Mouse (Mus musculus) forebrain, postnatal 0 days (tissue): ENCODE data around the gene Snupn. TPM values are rescaled to one million over a fixed set of nuclear protein-coding genes. Genes with fewer than 3 reads are reported as not detected.

Source experiments
- ATAC-seq: fragments of 200-750 bp; cut with Nextera tagmentation; 2 replicates; pipeline ENCODE4 v1.8.0; 2017; ENCODE audit warnings: mild to moderate bottlenecking, moderate library complexity
- DNase-seq: peaks from one replicate; pipeline ENCODE4 v3.0.0-alpha.2; 2015
- H3K27ac ChIP-seq: fragments of 300-500 bp; sonication (generic); 2 replicates; pipeline ENCODE4 v1.5.1; 2014; ENCODE audit warnings: low read depth, mild to moderate bottlenecking, antibody characterized with exemption, low read length, moderate library complexity, mixed read lengths
- H3K27me3 ChIP-seq: fragments of 300-500 bp; sonication (generic); 2 replicates; pipeline ENCODE4 v1.6.1; 2014; ENCODE audit warnings: mild to moderate bottlenecking, low read length, mixed read lengths; ENCODE audit not compliant: insufficient read depth
- H3K36me3 ChIP-seq: fragments of 300-500 bp; sonication (generic); 2 replicates; pipeline ENCODE4 v1.6.1; 2014; ENCODE audit warnings: mild to moderate bottlenecking, moderate library complexity; ENCODE audit not compliant: insufficient read depth
- H3K4me1 ChIP-seq: fragments of 300-500 bp; sonication (generic); 2 replicates; pipeline ENCODE4 v1.6.1; 2014; ENCODE audit warnings: antibody characterized with exemption; ENCODE audit not compliant: insufficient read depth
- H3K4me2 ChIP-seq: fragments of 300-500 bp; sonication (generic); 2 replicates; pipeline ENCODE4 v1.6.1; 2014; ENCODE audit warnings: low read depth, mild to moderate bottlenecking, moderate library complexity
- H3K4me3 ChIP-seq: fragments of 300-500 bp; sonication (generic); 2 replicates; pipeline ENCODE4 v1.5.1; 2014; ENCODE audit warnings: low read depth, low read length, mixed read lengths
- H3K9ac ChIP-seq: fragments of 300-500 bp; sonication (generic); 2 replicates; pipeline ENCODE4 v1.6.1; 2014; ENCODE audit warnings: mild to moderate bottlenecking
- H3K9me3 ChIP-seq: fragments of 300-500 bp; sonication (generic); 2 replicates; pipeline ENCODE4 v1.6.1; 2016; ENCODE audit warnings: low read length
- CTCF ChIP-seq: sonication (generic); IDR thresholded peaks from 2 replicates; pipeline ENCODE4 v1.5.1; 2016; ENCODE audit warnings: antibody characterized with exemption, control low read depth, low read depth
- WGBS: fragments of 180-500 bp; shearing (Covaris S2); extraction: QIAGEN DNeasy Blood & Tissue Kit; methylation state at CpG from one replicate; pipeline ENCODE4 v1.1.7; 2014; 5-methylcytosine and 5-hydroxymethylcytosine counted together
- polyA plus RNA-seq: library from polyadenylated mRNA; unstranded; fragments of >200 nt; fragmentation: Nextera tagmentation; extraction: Ambion mirVana; gene quantifications from 2 replicates; pipeline ENCODE4 v1.2.1, GENCODE M21; 2015
- total RNA-seq: library from RNA; depleted of rRNA; stranded (reverse); fragments of >200 nt; gene quantifications from 2 replicates; pipeline ENCODE4 v1.2.3, GENCODE M21; 2014

Gene Snupn
- total and polyA plus RNA-seq, 2 experiments from 2014 or later = 21.4 to 23.2 TPM

GRCm38 (mm10) chr9:56953562-56953961, 2.9 kb downstream of the Snupn start:
- Histone ChIP-seq H3K9me3 (no peaks in the 10 kb centered on the region), H3K4me3 (no peak overlapping the region), H3K4me2 (no peak overlapping the region), H3K9ac (no peak overlapping the region), H3K27me3 (no peaks in the 10 kb centered on the region), H3K27ac (no peak overlapping the region), H3K36me3 (0 out of 2 replicates have a peak, but pooled peaks cover 3% of the 10 kb centered on the region), H3K4me1 (peaks cover 3% of the 10 kb centered on the region; the same call in 1 of the 2 replicates)
- WGBS = 97% methylated on average over 1 of the region's 1 CpGs
- no peak for TF ChIP-seq CTCF
- ATAC-seq (no peak), DNase-seq (no peak)

- Histone ChIP-seq H3K27ac (no peak overlapping the region), H3K4me1 (no peaks in the 10 kb centered on the region), H3K27me3 (no peaks in the 10 kb centered on the region), H3K36me3 (peaks cover 12% of the 10 kb centered on the region; the same call in 1 of the 2 replicates), H3K4me3 (no peak overlapping the region), H3K9ac (no peak overlapping the region), H3K4me2 (no peak overlapping the region), H3K9me3 (no peaks in the 10 kb centered on the region)
- DNase-seq (no peak), ATAC-seq (no peak)
- WGBS = 77% methylated on average over 7 of the region's 7 CpGs
- TF ChIP-seq CTCF = no peak
Observed at GRCm38 (mm10) chr9:56956966-56957675, 6.4 kb downstream of the Snupn start.

GRCm38 (mm10) chr9:56958689-56959088, 8.0 kb downstream of the Snupn start:
- 91% methylated on average over 2 of the region's 2 CpGs for WGBS
- H3K27ac ChIP-seq = no peak overlapping the region
- no peak for DNase-seq
- no peaks in the 10 kb centered on the region for H3K9me3 ChIP-seq
- no peaks in the 10 kb centered on the region for H3K27me3 ChIP-seq
- no peak overlapping the region for H3K4me2 ChIP-seq
- H3K36me3 ChIP-seq = peaks cover 21% of the 10 kb centered on the region
- no peaks in the 10 kb centered on the region for H3K4me1 ChIP-seq
- no peak overlapping the region for H3K9ac ChIP-seq
- ATAC-seq = no peak
- H3K4me3 ChIP-seq = no peak overlapping the region
- no peak for TF ChIP-seq CTCF

GRCm38 (mm10) chr9:56961591-56961990, 10.9 kb downstream of the Snupn start:
- no peak for ATAC-seq
- Histone ChIP-seq H3K9me3 (no peaks in the 10 kb centered on the region), H3K9ac (no peak overlapping the region), H3K27me3 (no peaks in the 10 kb centered on the region), H3K27ac (no peak overlapping the region), H3K4me3 (no peak overlapping the region), H3K4me2 (no peak overlapping the region), H3K4me1 (no peaks in the 10 kb centered on the region), H3K36me3 (peaks cover 34% of the 10 kb centered on the region)
- 92% methylated on average over 3 of the region's 3 CpGs for WGBS
- DNase-seq = no peak
- no peak for TF ChIP-seq CTCF

GRCm38 (mm10) chr9:56970158-56970557, 19.5 kb downstream of the Snupn start:
- Histone ChIP-seq H3K4me2 (no peak overlapping the region), H3K27me3 (no peaks in the 10 kb centered on the region), H3K9me3 (no peaks in the 10 kb centered on the region), H3K4me1 (no peaks in the 10 kb centered on the region), H3K9ac (no peak overlapping the region), H3K27ac (no peak overlapping the region), H3K4me3 (no peak overlapping the region), H3K36me3 (peaks cover 15% of the 10 kb centered on the region)
- ATAC-seq (no peak), DNase-seq (no peak)
- WGBS = 91% methylated on average over 2 of the region's 2 CpGs
- no peak for TF ChIP-seq CTCF

- Histone ChIP-seq H3K4me3 (no peak overlapping the region), H3K4me2 (no peak overlapping the region), H3K27me3 (no peaks in the 10 kb centered on the region), H3K9ac (no peak overlapping the region), H3K4me1 (no peaks in the 10 kb centered on the region), H3K9me3 (no peaks in the 10 kb centered on the region), H3K27ac (no peak overlapping the region), H3K36me3 (peaks cover 10% of the 10 kb centered on the region)
- 89% methylated on average over 7 of the region's 8 CpGs for WGBS
- no peak for DNase-seq
- ATAC-seq = no peak
- no peak for TF ChIP-seq CTCF
Observed at GRCm38 (mm10) chr9:56973960-56974524, 23.4 kb downstream of the Snupn start.

- H3K27me3 ChIP-seq = no peaks in the 10 kb centered on the region
- H3K4me1 ChIP-seq = no peaks in the 10 kb centered on the region
- TF ChIP-seq CTCF = no peak
- H3K9ac ChIP-seq = no peak overlapping the region
- H3K36me3 ChIP-seq = peaks cover 5% of the 10 kb centered on the region
- H3K27ac ChIP-seq = no peak overlapping the region
- WGBS = 88% methylated on average over 3 of the region's 3 CpGs
- DNase-seq = no peak
- H3K4me3 ChIP-seq = no peak overlapping the region
- ATAC-seq = no peak
- H3K9me3 ChIP-seq = no peaks in the 10 kb centered on the region
- H3K4me2 ChIP-seq = no peak overlapping the region
Observed at GRCm38 (mm10) chr9:56975199-56975598, 24.5 kb downstream of the Snupn start.
